Mouse (Mus musculus) liver, adult 2 months (tissue): ENCODE measurements at regions not wholly inside any gene's neighbourhood (a gene's known extent, or its start where the extent isn't known, plus 50 kb on each side); places are given as distances from the start of the nearest gene placed in this dataset.

Experiments
- CTCF ChIP-seq: fragments of 200-500 bp; IDR thresholded peaks from 2 replicates; pipeline ENCODE4 v1.5.1; 2011; ENCODE audit warnings: low read depth, low read length, control low read depth
- POLR2A ChIP-seq: fragments of 200-500 bp; IDR thresholded peaks from 2 replicates; pipeline ENCODE4 v1.6.1; 2011; ENCODE audit warnings: low read length, control low read depth; ENCODE audit not compliant: insufficient read depth; ENCODE audit errors: extremely low read depth

- no peak for TF ChIP-seq POLR2A
- no peak for TF ChIP-seq CTCF
Measured at GRCm38 (mm10) chr12:54401665-54402064, 198.0 kb upstream of the Egln3 start.
